Mouse (Mus musculus) bone marrow macrophage, adult 2 months (primary cell): ENCODE results near the gene Dbx2.

Source experiments
- CTCF ChIP-seq: IDR thresholded peaks from 2 replicates; pipeline ENCODE4 v1.5.1; 2012; ENCODE audit warnings: low read depth, mild to moderate bottlenecking, low read length, moderate library complexity
- POLR2A ChIP-seq: IDR thresholded peaks from 2 replicates; pipeline ENCODE4 v1.6.1; 2012; ENCODE audit warnings: mild to moderate bottlenecking, low read depth, low read length, borderline replicate concordance

DNA sequence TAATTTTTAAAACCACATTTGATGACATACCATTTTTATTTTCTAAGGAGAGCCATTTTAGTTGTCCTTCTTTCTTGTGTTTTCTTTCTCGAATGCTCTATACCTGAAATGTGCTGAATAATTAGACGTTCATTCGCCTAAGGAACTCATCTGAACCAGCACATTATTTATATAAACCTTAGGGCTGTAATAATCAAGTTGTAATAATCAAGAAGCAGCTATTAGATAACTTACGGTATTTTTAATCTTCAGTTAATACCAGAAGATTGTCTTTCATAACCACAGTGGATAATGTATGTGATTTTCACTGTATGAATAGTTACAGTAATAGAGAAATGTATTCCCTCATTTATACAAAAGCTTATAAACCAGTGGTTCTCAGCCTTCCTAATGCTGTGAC, 9.2 kb upstream of the Dbx2 start:
- TF ChIP-seq CTCF (no peak), POLR2A (no peak)
